Mouse (Mus musculus) heart, adult 8-10 months (tissue): Measurements from ENCODE around the gene Serinc1. TPM values are rescaled to one million over a fixed set of nuclear protein-coding genes. Genes with fewer than 3 reads are reported as not detected.

Experiments
- DNase-seq: peaks from one replicate; pipeline ENCODE4 v3.0.0; 2022; ENCODE audit warnings: low spot score
- total RNA-seq, 4 experiments: library from RNA; stranded (reverse); gene quantifications; 2 replicates each; pipeline ENCODE4 v1.2.4; 2022

The Serinc1 gene
- total RNA-seq, 4 experiments from 2014 or later = 269 to 313 (median 271) TPM

GRCm38 (mm10) chr10:57484741-57485140 lies 47.6 kb downstream of the Serinc1 start:
- DNase-seq = no peak

DNA sequence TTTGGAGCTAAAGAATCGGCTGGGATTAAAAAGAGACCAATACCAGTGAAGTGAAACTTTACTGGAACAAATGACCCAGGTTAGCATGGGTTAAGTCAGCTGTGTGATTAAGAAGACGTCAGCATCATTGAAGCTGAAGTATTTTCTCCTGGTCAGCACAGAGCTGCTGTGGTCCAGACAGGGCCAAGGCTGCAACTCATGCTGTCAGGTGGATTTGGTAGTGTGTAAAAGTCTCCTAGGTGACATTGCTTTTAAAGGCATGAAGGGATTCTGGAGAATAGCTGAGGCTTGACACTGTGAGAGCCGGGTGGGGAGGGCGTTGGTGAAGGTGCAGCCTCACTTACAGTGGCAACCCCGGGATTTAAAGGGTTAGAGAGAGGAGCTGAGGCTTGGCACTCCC lies 50.6 kb downstream of the Serinc1 start:
- DNase-seq = no peak

GRCm38 (mm10) chr10:57477121-57477843 lies 55.0 kb downstream of the Serinc1 start:
- DNase-seq = no peak

Other genes with a start within 250 kb of the Serinc1 start
- gene Hsf2, start 46.1 kb downstream of the Serinc1 start, total RNA-seq = 10 to 100 TPM; 13.7 to 16.6 (median 15.1) TPM
- gene Pkib, start 99.5 kb upstream of the Serinc1 start, total RNA-seq = 1 to 10 TPM in 2 of 4 experiments, under 1 TPM in 2; 0.68 to 2.2 (median 1.3) TPM